Mouse (Mus musculus): ENCODE results near the gene Pgbd1. TPM values are rescaled to one million over a fixed set of nuclear protein-coding genes. Genes with fewer than 3 reads are reported as not detected.
"Not testable (repeated sequence)": the region's sequence is repeated elsewhere in the genome, so short reads cannot be mapped to it uniquely, and the experiment has no call there.

Pgbd1 gene
- total and polyA plus RNA-seq, 2 experiments from 2014 or later = 1.5 to 4.7 TPM

- Histone ChIP-seq H3K27ac (ENCODE audit: low read depth, low read length) (no peak overlapping the region), H3K4me2 (ENCODE audit: low read depth) (no peak overlapping the region), H3K9me3 (ENCODE audit: low read length) (no peaks in the 10 kb centered on the region), H3K4me3 (ENCODE audit: low read depth, low read length) (no peak overlapping the region), H3K27me3 (ENCODE audit: insufficient read depth, low read length) (0 out of 2 replicates have a peak, but pooled peaks cover 5% of the 10 kb centered on the region), H3K36me3 (ENCODE audit: insufficient read depth) (no peaks in the 10 kb centered on the region), H3K9ac (no peak overlapping the region), H3K4me1 (ENCODE audit: insufficient read depth) (no peaks in the 10 kb centered on the region)
- no peak for DNase-seq
- TF ChIP-seq CTCF (IDR thresholded peaks at IDR 0.05; ENCODE audit: low read depth) = no peak
- WGBS = 88% methylated on average over 10 of the region's 10 CpGs
- no peak for ATAC-seq
Observed at GRCm38 (mm10) chr13:21467336-21467735, 26.5 kb upstream of the Pgbd1 start.

GRCm38 (mm10) chr13:21462516-21462915 is 21.7 kb upstream of the Pgbd1 start:
- H3K27me3 ChIP-seq (ENCODE audit: insufficient read depth, low read length); DNase-seq; H3K4me2 ChIP-seq (ENCODE audit: low read depth); H3K4me3 ChIP-seq (ENCODE audit: low read depth, low read length); ATAC-seq; H3K9ac ChIP-seq; H3K9me3 ChIP-seq (ENCODE audit: low read length); H3K36me3 ChIP-seq (ENCODE audit: insufficient read depth); H3K27ac ChIP-seq (ENCODE audit: low read depth, low read length); H3K4me1 ChIP-seq (ENCODE audit: insufficient read depth): not testable (repeated sequence)
- WGBS = 60% methylated on average over 9 of the region's 9 CpGs

GRCm38 (mm10) chr13:21456347-21456746 is 15.5 kb upstream of the Pgbd1 start:
- H3K36me3 ChIP-seq (ENCODE audit: insufficient read depth) = no peaks in the 10 kb centered on the region
- H3K9ac ChIP-seq = no peak overlapping the region
- no peak for TF ChIP-seq CTCF (IDR thresholded peaks at IDR 0.05; ENCODE audit: low read depth)
- H3K4me3 ChIP-seq (ENCODE audit: low read depth, low read length) = no peak overlapping the region
- H3K27ac ChIP-seq (ENCODE audit: low read depth, low read length) = no peak overlapping the region
- peaks cover 4% of the 10 kb centered on the region; the same call in 1 of the 2 replicates for H3K4me1 ChIP-seq (ENCODE audit: insufficient read depth)
- no peaks in the 10 kb centered on the region for H3K9me3 ChIP-seq (ENCODE audit: low read length)
- no peak for ATAC-seq
- 9% methylated on average over 4 of the region's 4 CpGs for WGBS
- H3K27me3 ChIP-seq (ENCODE audit: insufficient read depth, low read length) = no peaks in the 10 kb centered on the region
- no peak overlapping the region for H3K4me2 ChIP-seq (ENCODE audit: low read depth)
- DNase-seq = no peak

- no peaks in the 10 kb centered on the region for H3K27me3 ChIP-seq (ENCODE audit: insufficient read depth, low read length)
- 97% methylated on average over 3 of the region's 3 CpGs for WGBS
- no peak for TF ChIP-seq CTCF (IDR thresholded peaks at IDR 0.05; ENCODE audit: low read depth)
Observed at GRCm38 (mm10) chr13:21454133-21454532, 13.3 kb upstream of the Pgbd1 start.

DNA sequence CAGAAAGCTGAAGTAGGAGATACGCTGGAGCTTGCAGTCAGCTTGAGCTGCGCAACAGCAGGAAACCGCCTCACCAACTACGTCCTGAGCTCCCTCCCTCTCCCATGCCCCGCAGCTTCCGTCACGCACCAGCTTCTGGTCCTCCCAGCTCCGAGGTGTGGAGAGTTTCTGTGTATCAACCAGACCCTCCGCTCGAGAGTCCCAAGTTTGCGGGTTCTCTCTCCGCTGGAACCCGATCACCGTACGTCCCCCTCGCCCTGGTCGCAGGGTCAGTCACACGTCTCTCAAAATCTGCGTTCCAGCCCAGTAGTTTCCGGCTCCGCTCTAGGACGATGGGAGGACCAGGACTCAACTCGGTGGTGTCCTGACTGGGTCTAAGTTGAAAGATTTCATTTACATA is 12.6 kb upstream of the Pgbd1 start, which contains the start of gene Zscan26:
Gene Zscan26 (minus strand): TSS at position 282 of the 400 bp plus-strand sequence.
- DNase-seq (peak; percentile 91), ATAC-seq (peak; percentile 96)
- Histone ChIP-seq H3K36me3 (ENCODE audit: insufficient read depth) (peaks cover 2% of the 10 kb centered on the region; the same call in 1 of the 2 replicates), H3K9ac (peak within 1 kb of the TSS; percentile 59), H3K4me2 (ENCODE audit: low read depth) (peak within 1 kb of the TSS; percentile 71), H3K4me1 (ENCODE audit: insufficient read depth) (peaks cover 4% of the 10 kb centered on the region; the same call in 1 of the 2 replicates), H3K27me3 (ENCODE audit: insufficient read depth, low read length) (no peaks in the 10 kb centered on the region), H3K4me3 (ENCODE audit: low read depth, low read length) (peak within 1 kb of the TSS; percentile 77), H3K9me3 (ENCODE audit: low read length) (no peaks in the 10 kb centered on the region), H3K27ac (ENCODE audit: low read depth, low read length) (peak within 1 kb of the TSS; percentile 73)
- WGBS = under 1% methylated on average over 23 of the region's 23 CpGs
- TF ChIP-seq CTCF (IDR thresholded peaks at IDR 0.05; ENCODE audit: low read depth) = no peak

More at GRCm38 (mm10) chr13:21454133-21454532, 13.3 kb upstream of the Pgbd1 start:
- H3K27ac ChIP-seq (ENCODE audit: low read depth, low read length) = no peak overlapping the region
- peak overlapping the region; percentile 71; the same call in 1 of the 2 replicates for H3K4me2 ChIP-seq (ENCODE audit: low read depth)
- no peaks in the 10 kb centered on the region for H3K9me3 ChIP-seq (ENCODE audit: low read length)
- H3K36me3 ChIP-seq (ENCODE audit: insufficient read depth) = 0 out of 2 replicates have a peak, but pooled peaks cover under 1% of the 10 kb centered on the region
- DNase-seq = no peak
- peak overlapping the region; percentile 77 for H3K4me3 ChIP-seq (ENCODE audit: low read depth, low read length)
- H3K9ac ChIP-seq = no peak overlapping the region
- no peak for ATAC-seq
- H3K4me1 ChIP-seq (ENCODE audit: insufficient read depth) = peaks cover 4% of the 10 kb centered on the region; the same call in 1 of the 2 replicates

DNA sequence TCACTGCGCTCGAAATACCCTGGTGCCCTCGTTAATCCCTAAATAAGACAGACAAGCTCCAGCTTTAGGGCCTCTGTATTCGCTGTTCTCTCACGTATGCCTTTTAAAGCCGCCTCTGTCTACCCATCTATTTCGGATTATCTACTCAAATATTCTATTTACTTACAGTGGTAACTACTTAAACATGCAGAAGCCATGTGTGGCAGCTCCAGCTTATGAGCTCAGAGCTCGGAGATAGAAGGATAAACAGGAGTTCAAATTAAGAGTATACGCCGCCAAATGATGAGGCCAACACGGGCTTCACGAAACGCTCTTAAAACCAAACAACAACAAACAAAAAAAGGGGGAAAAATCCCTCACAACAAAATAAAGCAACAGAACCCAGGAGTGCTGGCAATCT is 12.2 kb upstream of the Pgbd1 start:
- Histone ChIP-seq H3K27me3 (ENCODE audit: insufficient read depth, low read length) (no peaks in the 10 kb centered on the region), H3K4me1 (ENCODE audit: insufficient read depth) (peaks cover 4% of the 10 kb centered on the region; the same call in 1 of the 2 replicates), H3K4me3 (ENCODE audit: low read depth, low read length) (peak overlapping the region; percentile 77), H3K9ac (peak overlapping the region; percentile 59), H3K9me3 (ENCODE audit: low read length) (no peaks in the 10 kb centered on the region), H3K4me2 (ENCODE audit: low read depth) (peak overlapping the region; percentile 71), H3K36me3 (ENCODE audit: insufficient read depth) (peaks cover 2% of the 10 kb centered on the region; the same call in 1 of the 2 replicates), H3K27ac (ENCODE audit: low read depth, low read length) (peak overlapping the region; percentile 73)
- DNase-seq = no peak
- no peak for TF ChIP-seq CTCF (IDR thresholded peaks at IDR 0.05; ENCODE audit: low read depth)
- peak; percentile 28 for ATAC-seq
- WGBS = 1% methylated on average over 13 of the region's 13 CpGs

DNA sequence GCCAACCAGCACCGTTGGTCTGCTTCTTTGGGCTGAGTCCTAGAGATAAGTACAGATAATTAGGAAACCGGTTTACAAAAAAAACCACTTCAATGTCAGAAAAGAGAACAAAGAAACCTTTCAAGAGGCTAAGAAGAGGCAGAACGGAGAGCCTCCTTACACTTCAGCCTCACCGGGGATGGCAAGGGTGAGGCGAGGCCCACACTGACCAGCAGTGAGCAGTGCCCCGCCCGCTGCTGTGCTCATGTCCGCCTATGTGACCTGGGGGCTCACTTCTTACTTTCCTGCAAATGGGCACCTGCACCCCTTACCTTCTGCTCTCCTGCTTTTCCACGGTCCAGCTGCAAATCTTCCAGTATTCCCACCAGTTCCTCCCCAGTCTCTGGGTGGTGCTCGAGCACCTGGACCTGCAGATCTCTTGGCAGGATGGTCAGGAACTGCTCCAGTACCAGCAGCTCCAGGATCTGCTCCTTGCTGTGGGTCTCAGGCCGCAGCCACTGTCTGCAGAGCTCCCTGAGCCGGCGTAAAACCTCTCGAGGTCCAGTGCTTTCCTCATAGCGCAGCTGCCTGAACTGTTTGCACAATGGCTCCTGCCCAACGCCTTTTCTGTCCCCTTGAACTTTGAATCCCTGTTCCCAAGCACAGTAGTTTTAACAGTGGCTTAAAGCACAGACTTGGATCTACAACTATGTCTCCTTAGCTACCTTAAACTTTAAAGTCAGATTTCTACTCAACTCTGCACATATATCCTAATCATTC is 7.2 kb upstream of the Pgbd1 start:
- Histone ChIP-seq H3K9ac (no peak overlapping the region), H3K4me2 (ENCODE audit: low read depth) (no peak overlapping the region), H3K27ac (ENCODE audit: low read depth, low read length) (no peak overlapping the region), H3K36me3 (ENCODE audit: insufficient read depth) (peaks cover 40% of the 10 kb centered on the region), H3K4me3 (ENCODE audit: low read depth, low read length) (no peak overlapping the region), H3K4me1 (ENCODE audit: insufficient read depth) (peaks cover 4% of the 10 kb centered on the region; the same call in 1 of the 2 replicates), H3K27me3 (ENCODE audit: insufficient read depth, low read length) (no peaks in the 10 kb centered on the region), H3K9me3 (ENCODE audit: low read length) (no peaks in the 10 kb centered on the region)
- no peak for TF ChIP-seq CTCF (IDR thresholded peaks at IDR 0.05; ENCODE audit: low read depth)
- 75% methylated on average over 16 of the region's 16 CpGs for WGBS
- ATAC-seq (no peak), DNase-seq (no peak)
